Mouse (Mus musculus) liver, adult 2 months (tissue): Measurements from ENCODE around the gene Cdk6.

Source experiments
- CTCF ChIP-seq: fragments of 200-500 bp; IDR thresholded peaks from 2 replicates; pipeline ENCODE4 v1.5.1; 2011; ENCODE audit warnings: low read depth, low read length, control low read depth
- POLR2A ChIP-seq: fragments of 200-500 bp; IDR thresholded peaks from 2 replicates; pipeline ENCODE4 v1.6.1; 2011; ENCODE audit warnings: low read length, control low read depth; ENCODE audit not compliant: insufficient read depth; ENCODE audit errors: extremely low read depth

GRCm38 (mm10) chr5:3396214-3396613, 54.9 kb downstream of the Cdk6 start:
- no peak for TF ChIP-seq CTCF
- no peak for TF ChIP-seq POLR2A
